In the genomic region with DNA sequence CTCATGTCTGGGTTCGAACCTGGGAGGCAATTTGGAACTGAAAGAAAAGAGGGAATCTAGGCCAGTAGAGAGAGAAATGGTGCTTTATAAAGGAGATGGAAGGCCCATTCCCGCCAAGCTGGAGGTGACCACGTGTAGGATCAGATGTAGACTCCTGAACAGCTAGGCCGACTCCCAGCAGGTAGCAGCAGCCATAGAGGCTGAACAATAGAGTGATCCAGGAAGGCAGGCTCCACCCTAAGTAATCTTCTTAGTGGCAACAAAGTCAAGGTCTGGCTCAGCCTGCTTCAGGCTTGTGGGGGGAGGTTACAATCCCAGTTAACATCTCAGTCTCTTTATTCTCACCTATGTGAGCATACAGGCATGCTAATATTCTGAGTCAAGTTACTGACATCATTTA, we compare ENCODE assay signal across 24 mouse cellular contexts.
"Had no signal": no experiment of that assay in that cellular context is flagged by ENCODE, and none has a peak within 500 bp of the region (broad histone marks: within the 10 kb centered on the region; RNA-seq: fewer than 3 reads in every experiment).

No protein-coding gene starts in this region.

- H3K27ac ChIP-seq: embryonic facial prominence, embryonic 10.5 days; embryonic facial prominence, embryonic 12.5 days; embryonic facial prominence, embryonic 13.5 days; embryonic facial prominence, embryonic 15.5 days; forebrain, embryonic 10.5 days; forebrain, embryonic 12.5 days; forebrain, embryonic 13.5 days; forebrain, embryonic 15.5 days; gastrocnemius, adult 2 months; heart, adult 2 months; heart, embryonic 10.5 days had no signal

- H3K36me3 ChIP-seq: embryonic facial prominence, embryonic 10.5 days; embryonic facial prominence, embryonic 12.5 days; embryonic facial prominence, embryonic 13.5 days; embryonic facial prominence, embryonic 15.5 days; forebrain, embryonic 10.5 days; forebrain, embryonic 12.5 days; forebrain, embryonic 15.5 days; heart, embryonic 10.5 days had no signal

- H3K9ac ChIP-seq: embryonic facial prominence, embryonic 12.5 days; embryonic facial prominence, embryonic 13.5 days; embryonic facial prominence, embryonic 15.5 days; forebrain, embryonic 12.5 days; forebrain, embryonic 13.5 days; forebrain, embryonic 15.5 days; forebrain, postnatal 0 days had no signal

- DNase-seq: cerebellum, postnatal 10 days; cerebellum, postnatal 14 days; cerebellum, postnatal 25 days; cerebellum, postnatal 36 days; embryo, embryonic 11 days; forebrain, postnatal 0 days; gastrocnemius, adult 2 months; gastrocnemius, postnatal 10 days; gastrocnemius, postnatal 14 days; gastrocnemius, postnatal 25 days; gastrocnemius, postnatal 36 days; heart, adult 11 months; heart, adult 18-20 months; heart, adult 2 months had no signal

- H3K4me1 ChIP-seq: embryonic facial prominence, embryonic 10.5 days; embryonic facial prominence, embryonic 12.5 days; embryonic facial prominence, embryonic 13.5 days; embryonic facial prominence, embryonic 15.5 days; forebrain, embryonic 10.5 days; forebrain, embryonic 12.5 days; forebrain, embryonic 13.5 days; forebrain, embryonic 15.5 days; heart, embryonic 10.5 days had no signal

- H3K4me3 ChIP-seq: embryonic facial prominence, embryonic 10.5 days; embryonic facial prominence, embryonic 12.5 days; embryonic facial prominence, embryonic 13.5 days; embryonic facial prominence, embryonic 15.5 days; erythroblast, embryonic 14.5 days; forebrain, embryonic 10.5 days; forebrain, embryonic 12.5 days; forebrain, embryonic 13.5 days; forebrain, embryonic 15.5 days; gastrocnemius, adult 2 months; heart, adult 2 months; heart, embryonic 10.5 days had no signal

- H3K9me3 ChIP-seq: embryonic facial prominence, embryonic 10.5 days; embryonic facial prominence, embryonic 12.5 days; embryonic facial prominence, embryonic 13.5 days; embryonic facial prominence, embryonic 15.5 days; forebrain, embryonic 10.5 days; forebrain, embryonic 12.5 days; forebrain, embryonic 13.5 days; forebrain, embryonic 15.5 days; heart, embryonic 10.5 days had no signal
